Mouse (Mus musculus): ENCODE results near the gene Theg.

The Theg gene

DNA sequence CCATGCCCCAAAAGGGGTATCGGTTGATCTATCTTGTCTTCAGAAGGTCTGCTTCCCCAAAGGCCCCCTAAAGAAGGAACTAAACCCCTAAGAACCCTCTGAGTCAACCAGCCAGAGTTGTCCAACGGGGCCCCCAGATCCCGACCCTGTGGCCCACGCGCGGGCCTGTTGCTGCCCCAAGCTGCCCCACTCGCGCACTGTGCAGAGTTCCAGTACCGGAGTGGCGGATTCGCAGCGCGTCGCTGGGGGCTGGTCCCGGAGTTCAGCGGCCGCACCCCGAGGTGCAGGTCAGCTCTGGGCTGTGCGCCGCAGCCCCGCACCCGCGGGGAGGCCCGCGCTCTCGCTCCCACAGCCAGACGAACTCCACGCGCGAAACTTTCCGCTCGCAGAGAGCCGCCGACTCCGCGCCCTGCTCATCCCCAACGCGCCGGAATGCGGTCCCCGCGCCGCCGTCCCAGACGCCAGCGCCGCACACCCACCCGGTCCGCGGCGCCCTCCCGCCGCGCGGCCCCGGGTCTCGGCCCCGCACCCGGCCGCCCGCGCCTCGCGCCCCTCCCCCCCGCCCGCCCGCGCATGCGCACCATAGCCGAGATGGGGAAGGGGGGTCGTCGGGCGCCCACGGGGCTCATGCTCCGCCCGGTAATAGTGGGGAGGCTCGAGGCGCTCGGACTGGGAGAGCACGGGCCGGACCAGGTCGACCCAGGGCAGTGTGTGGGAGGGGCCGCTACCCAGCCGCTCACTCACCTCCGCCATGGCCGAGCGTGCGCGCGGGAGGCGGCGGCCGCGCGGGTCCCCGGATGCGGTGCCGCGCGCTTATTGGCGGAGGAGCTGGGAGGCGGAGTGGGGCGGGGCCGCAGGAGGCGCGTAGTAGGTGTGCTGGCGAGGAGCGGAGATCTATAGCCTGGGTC lies 32.5 kb downstream of the Theg start, which contains the start of gene Mier2:
TSS of gene Mier2 (minus strand) at position 870 of the 908 bp plus-strand sequence.
- DNase-seq, result peak; percentile 77

DNA sequence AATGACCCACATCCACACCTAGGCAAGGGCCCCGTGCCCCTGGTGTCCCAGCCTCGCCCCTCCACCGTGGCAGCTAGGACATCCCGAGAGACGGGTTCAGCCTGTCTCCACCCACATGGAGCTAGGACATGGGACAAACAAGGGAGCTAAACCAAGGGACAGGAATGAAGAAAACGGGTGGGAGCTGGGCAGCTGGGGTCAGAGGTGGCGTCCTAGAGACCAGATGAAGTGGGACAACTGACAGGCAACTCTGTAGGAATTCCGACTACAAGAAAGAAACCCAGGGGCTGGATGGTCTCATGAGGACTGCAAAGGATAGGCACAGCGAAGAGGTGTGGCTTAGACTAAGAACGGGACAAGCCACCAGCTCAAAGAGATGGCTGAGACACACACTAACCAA lies 33.4 kb downstream of the Theg start:
- DNase-seq, result no peak

DNA sequence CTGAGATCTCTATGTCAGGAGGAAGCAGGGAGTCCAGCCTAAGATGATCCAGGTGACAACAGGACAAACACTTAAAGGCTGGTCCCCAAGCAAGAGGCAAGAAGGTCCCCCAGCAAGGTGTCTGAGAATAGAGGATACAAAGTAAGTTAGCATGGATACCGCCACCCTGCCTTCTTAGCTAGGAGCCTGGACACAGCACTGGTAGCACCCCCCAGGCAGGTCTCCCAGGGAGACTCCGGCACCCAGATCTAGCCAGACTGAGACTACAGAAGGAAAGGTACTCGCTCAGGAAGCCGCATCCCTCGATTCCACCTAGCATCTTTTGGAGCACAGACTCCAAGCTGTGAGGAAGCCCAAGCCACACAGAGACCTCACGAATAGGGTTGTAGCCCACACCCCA lies 34.0 kb downstream of the Theg start:
- DNase-seq, result no peak

DNA sequence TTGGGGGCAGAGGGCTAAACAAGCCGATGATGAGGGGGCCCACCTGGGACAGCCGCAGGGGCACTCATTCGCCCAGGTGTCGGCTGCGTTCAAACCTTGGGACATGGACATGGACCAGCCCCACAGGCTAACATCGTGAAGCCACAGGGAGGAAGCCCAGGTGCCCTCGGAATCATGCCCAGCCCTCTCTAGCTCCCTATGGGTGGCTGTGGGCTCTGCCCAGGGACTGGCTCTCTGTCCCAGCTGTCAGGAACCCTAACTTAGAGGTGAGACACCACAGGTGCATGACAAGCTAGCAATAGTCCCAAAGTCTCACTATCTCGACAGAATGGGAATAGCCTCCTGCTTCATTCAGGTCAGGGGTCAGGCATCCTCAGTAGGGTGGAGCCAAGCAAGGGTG lies 34.6 kb downstream of the Theg start:
- no peak for DNase-seq

DNA sequence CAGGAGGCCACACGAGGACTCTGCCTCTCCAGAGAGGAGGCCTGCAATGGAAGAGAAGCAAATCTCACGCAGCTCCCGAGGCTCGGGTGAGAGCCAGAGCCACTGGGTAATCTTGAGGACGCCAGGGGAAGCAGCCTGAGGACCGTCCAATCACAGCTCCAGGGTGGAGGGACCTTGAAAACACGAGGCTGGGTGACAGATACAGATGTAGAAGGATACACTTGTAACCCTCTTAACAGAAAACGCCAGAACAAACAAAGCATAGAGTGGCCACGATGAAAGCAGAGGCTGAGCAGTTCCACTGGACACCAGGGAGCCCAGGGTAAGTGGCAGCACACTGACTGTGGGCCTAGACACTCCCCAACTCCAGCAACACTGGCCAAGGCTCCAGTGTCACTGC lies 36.8 kb downstream of the Theg start:
- no peak for DNase-seq

DNA sequence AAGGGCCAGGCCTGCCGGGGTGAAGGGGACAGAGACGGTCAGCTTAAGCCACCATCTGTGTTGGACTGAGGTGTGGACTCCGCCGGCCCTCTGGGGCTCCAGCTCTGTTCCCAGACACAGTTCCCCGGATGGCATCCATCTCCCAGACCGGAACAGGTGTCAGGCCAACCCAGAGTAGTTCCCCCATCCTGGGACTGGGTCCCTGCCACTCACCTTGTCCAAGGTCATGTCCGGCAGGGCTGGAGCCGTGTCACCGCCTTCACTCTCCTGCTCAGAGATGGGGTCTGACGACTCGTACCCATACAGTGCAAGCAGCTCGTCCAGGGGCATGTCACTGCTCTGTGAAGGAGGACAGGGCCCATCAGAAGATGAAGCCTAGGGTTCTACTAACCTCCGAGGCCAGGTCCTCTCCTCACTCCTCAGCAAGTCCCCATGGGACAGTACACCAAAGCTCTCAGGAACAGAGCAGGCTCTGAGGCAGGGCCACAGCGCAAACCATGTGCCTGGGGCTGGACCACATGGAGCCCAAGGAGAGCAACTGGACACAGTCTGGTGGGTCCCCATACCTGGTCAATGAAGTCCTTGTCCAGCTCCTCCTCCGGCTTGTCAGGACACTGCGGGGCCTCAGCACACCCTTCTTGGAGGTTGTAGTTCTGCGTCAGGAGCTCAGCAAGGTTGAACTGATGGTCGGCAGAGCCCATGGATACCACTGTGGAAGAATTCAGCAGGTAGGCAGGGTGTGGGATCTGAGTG lies 38.0 kb downstream of the Theg start:
- peak; percentile 1 for DNase-seq

DNA sequence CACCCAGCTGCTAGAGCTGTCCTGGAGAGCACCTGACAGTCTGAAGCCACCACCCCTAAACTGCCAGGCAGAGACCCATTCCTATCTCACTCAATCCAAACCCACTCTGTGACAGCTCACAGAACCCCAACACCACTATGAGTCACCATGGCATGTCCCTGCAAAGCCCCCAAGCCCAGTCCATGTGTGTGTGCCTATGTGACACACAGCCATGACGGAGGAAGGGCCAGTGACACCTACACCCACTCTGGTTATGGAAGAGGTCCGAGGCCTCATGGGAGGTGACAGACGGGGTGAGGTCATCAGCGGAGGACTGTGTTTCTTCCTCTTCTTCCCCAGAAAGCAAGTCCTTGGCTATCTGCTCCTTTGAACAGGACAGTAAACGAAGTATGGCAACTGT lies 38.6 kb downstream of the Theg start:
- DNase-seq, result peak; percentile 2

DNA sequence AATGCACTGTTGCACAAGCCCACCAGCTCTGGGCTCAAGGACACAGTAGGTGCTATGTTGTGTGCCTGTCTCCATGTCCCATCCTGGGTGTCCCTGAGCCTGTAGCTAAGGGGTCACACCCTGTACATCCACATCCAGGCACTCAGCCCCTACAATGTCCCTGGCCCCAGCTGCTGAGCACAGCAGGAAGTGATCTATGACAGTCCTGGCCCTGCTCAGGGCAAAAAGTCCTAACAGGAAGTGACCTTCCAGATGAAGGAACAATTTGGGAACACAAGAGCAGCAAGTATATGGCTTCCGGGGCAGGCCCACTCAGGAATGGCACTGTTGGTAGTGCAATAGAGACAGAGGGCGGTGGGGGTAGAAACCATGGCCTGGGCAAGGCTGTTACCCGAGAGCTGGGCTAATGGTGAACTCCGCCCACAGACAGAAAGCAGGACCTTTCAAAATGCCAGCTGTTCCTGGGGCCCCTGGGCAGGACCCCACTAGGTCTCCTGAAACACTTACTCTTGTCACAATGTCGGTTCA lies 39.9 kb downstream of the Theg start:
- no peak for DNase-seq

DNA sequence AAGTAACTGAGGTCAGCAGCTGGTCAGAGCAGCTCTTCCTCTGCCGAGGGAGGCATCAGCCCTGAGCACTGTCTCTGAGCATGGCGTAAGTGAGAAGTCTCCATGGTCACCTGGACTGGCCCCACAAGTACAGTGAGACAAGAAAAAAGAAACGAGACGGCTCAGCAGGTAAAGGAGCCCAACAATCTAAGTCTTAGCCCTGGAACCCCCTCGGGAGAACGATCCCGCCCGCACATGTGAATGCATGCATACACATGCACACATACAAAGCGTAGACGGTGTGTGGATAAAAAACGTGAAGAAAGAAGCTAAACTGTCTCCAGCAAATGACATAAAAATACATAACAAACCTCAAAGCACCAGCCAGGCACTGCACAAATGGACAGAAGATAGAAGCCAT lies 40.6 kb downstream of the Theg start:
- no peak for DNase-seq

DNA sequence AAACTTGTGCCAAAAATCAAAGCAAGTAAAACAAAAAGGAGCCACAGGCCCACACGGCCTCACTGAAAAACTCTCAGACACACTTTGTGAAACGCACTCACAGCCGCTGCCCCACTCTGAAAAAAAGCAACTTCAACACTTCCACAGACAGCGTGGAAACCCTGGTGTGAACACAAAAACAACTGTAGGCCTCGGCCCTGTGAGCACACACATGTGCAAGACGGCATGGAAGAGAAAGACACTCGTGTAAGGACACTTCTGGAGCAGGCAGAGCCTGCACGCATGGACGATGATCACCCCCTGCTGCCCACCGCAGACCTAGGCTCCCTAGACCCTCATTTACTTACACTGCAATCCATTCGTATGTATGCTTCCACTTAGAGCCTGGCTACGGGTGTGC lies 41.2 kb downstream of the Theg start:
- DNase-seq, result no peak

DNA sequence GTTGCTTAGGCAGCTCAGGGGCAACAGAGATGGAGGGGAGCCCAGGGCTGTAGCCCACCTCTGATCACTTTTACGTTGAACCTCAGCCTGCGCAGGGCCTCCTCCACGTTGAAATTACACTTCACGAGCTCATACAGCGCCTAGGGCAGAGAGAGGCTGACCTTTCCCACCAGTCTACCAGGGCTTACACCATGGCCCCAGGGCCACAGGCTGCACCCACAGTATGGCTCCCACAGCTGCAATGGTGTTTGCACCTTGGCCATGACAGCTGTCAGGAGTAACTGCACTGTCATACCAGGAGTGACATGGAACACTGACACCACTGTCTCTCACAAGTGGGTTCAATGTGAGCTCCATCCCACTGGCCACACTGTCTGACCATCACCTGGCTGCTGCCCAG lies 42.5 kb downstream of the Theg start:
- no peak for DNase-seq

DNA sequence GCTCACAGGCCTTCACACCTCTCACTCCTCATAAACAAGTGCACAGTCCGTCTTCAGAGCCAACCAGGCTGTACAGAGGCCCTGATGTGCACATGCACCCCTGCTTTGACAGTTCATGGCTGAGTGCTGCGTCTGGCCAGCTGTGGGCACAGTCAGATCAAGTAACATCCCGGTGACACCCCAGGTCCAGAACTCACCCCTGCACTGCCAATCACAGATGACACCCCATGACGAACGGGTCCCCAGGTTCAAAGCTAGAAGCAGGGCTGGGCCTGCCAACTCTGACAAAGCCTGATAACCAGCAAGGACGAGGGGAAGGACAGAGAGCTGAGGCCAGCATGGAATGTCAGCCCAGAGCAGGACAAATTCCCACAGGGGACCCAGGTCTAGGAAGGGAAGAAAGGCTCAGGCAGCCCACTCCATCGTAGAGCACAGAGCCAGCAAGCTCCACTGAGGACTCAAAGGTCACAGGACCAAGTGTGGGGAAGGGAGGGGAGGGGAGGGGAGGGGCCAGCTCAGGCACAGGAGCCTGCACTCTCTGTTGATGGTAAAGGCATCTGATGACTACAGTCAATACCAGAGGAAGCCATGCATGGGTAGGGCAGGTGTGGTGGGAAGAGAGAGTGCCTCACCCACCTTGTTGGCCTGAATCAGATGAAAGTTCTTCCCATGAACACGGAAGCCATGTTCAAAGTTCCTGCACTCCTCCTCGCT lies 43.1 kb downstream of the Theg start:
- no peak for DNase-seq

DNA sequence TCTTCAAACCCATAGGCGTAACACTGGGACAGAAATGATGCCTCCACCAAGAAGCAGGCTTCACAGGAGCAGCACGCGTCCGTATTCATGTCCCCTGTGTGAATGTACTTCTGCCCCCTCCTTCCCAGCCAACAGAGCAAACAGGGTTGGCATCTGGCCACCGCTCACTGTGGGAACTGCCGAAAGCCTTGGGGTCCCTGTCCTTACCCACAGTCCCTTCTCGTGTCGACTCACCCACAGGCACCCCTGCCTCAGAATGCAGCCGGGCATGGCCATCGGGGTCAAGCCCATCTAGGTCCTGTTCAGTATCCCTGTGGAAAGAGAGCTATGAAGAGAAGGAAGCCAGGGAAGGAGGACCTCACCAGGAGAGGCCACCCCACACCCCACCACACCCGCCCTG lies 45.0 kb downstream of the Theg start:
- no peak for DNase-seq

DNA sequence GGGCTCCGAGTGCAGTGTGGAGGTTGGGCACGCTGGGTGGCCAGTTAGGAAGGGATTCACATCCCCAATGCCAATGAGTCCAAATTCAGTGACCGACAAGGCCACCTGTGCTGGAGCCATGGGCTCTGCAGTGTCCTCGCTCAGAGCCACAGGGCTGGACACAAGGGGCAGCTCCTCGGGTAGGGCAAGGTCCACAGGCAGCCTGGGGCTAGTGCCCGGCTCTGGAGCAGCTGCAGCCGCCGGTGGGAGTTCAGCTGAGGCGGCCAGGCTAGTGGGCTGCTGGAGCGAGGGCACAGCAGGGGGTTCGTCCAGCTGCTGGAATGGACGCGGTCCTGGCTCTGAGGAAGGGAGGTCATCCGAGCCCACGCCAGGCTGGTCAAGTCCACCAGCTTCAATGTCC lies 45.6 kb downstream of the Theg start:
- no peak for DNase-seq

DNA sequence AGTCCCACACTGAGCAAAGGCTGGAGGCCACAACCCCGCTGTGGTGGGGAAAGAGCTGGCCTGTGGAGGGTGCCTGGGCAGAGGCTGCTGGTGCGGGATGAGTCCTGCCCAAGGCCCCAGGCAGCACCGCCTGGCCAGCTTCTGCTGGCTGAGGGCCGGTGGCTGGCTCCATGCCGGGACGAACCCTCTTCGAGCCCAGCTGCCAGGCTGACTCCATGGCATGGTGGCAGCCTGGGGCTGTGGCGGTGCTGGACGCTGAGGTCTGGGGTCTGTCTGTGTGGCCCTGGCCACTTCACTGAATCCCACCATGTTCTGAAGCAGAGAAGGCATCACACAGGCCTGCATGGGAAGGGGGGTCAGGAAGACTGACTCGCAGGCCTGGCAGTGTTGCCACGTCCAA lies 46.4 kb downstream of the Theg start:
- no peak for DNase-seq

DNA sequence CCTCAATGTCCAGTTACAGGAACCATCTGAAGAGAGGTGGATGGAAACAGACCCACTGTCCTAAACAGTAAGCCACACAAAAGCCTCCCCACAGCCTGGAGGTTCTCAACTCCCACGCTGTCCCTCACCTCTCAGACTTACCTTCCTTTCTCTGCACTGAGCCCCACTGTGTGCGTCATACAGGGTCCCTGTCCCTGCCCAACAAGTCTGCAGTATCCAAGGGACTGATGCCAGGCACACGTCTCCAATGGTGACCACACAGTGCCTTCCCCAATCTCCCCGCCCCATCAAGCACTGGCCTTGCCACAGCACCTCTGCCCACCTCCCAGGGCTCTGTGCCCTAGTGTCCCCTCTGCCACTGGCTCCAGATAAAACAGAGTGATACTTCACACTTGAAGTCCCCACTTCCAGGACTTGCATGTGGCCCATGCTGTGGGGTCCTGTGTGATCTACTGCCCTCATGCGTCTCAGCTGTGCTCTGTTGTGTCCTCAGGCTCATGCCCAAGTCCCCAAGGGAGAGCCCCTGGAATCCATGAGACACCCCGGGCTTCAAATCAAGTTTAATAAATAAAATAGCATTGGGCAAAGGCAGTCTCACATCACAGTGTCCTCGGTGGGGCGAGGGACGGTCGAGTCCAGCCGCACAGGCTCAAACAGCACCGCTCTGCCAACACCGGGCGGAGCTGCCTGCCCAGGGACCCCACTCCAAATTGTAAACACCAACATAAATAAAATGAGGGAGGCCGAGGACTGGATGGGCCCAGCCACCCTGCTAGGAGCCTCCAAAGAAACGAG lies 47.2 kb downstream of the Theg start:
- no peak for DNase-seq

DNA sequence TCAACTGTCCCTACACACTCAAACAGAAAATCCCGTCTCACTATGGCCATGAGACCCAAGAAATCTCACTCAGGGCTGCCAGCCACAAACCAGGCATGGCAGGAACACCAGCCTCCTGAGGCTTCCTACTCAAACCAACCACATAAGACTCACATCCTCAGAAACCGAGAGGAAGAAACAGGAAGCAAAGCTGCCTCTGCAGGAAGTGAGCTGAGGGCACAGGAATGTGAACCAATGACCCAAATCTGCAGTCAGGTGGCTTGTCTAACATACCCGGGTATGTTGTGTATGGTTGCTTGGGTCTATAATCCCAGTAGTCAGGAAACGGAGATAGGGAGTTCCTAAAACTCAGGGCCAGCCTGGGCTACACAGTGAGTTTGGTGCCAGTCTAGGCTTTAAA lies 48.3 kb downstream of the Theg start:
- no peak for DNase-seq

DNA sequence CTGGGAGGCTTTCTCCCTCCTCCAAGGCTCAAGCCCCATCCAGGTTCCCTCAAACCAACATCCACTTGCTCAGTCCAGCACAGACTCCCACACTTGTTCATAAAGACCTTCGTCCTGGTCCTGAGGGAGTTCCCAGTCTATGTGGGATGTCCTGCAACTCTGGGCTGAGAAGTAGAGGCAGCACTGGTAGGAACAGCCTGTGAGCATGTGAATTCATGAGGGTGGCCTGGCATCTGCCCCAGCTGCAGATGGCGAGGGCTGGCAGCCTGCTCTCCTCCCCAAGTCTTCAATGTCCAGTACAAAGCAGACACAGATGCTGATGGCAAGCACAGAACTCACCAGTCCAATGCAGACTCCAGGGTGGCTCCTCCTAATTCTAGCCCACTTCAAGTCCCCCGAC lies 48.8 kb downstream of the Theg start:
- DNase-seq, result no peak

DNA sequence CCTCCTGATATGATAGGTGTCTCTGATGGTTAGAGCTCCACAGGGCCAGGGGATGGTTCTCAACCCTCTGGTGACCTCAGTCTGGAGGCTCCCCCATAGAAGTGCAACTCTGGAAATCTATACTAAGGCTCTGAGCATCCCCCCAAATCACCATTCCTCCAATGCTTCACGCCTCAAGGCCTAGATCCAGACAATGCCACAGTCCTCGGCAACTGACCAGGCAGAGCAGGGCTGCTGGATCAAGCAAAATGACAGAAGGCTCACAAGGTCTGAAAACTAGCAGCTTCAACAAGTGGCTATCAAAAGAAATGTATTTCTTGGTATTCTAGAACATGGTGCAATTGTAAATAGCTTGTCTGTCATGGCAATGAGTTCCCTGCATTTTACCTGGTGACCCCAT lies 49.4 kb downstream of the Theg start:
- no peak for DNase-seq

DNA sequence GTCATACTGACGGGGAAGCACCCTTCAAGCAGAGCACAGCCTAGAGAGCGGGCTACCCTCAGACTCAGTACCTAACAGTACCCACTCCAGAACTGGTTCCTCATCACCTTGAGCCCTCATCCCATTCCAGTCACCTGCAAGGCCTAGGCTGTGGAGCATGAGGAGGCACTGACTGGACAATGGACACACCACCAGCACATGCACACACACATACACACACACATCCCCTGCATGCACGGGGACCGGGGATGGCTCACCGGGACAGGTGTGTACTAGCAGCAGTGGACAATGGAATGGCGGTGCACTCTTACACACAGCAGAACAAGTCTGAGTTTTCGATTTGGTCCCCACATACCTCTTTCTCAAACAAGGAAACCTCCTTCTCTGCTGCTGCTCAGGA lies 49.9 kb downstream of the Theg start:
- no peak for DNase-seq

DNA sequence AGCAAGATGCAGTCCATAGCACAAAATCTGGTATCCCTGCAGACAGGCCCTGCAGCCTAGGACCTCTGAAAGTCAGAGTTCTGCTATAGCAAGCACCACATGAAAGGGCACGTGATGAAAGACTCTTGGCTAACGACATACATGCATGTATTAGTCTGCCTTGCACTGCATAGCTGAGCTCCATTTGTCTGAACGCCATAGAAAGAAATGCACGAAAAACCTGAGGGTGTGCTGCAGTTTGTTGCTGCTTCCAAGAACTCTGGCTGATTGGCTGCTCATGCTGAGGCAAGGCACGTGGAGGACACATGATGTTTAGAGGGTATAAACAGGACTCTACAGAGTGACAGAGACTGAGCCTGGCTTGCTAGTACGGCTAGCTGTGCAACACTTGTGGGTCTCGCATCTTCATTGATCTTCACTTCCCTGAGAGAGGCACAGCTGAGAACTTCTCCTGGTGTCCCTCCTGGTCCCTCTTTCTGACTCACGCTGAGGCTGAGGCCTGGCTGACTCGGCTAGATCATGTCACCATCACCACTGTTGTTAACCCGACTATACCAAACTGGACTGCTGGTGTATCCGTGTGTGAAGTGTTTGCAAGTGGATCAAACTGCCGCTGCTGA lies 50.6 kb downstream of the Theg start:
- no peak for DNase-seq

DNA sequence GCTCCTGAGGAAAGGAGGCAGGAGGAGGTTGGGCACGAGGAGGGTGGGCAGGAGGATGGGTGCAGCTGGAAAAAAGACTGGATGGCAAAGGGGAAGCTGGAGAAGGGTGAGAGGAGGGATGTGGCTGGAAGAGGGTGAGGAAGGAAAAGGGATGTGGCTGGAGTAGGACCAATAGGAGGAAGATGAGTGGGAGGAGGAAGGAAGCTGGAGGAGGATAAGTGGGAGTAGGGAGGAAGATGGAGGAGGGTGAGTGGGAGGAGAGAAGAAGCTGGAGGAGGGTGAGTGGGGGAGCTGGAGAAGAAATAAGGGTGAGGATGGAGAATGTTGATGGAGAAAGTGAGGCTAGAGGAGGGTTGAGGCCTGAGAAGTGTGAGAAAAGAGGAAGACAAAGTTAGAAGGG lies 51.7 kb downstream of the Theg start:
- DNase-seq, result no peak
